Mouse (Mus musculus) gastrocnemius, adult 8-10 months (tissue): ENCODE results near the gene Gm47995. TPM values are rescaled to one million over a fixed set of nuclear protein-coding genes. Genes with fewer than 3 reads are reported as not detected.
"Not testable (repeated sequence)": the region's sequence is repeated elsewhere in the genome, so short reads cannot be mapped to it uniquely, and the experiment has no call there.

Source experiments
- DNase-seq, 2 experiments: peaks; one replicate each; pipeline ENCODE4 v3.0.0; 2022; ENCODE audit warnings: low spot score in 2 of 2
- total RNA-seq, 4 experiments: library from RNA; stranded (reverse); gene quantifications; 2 replicates each; pipeline ENCODE4 v1.2.4; 2022

Gm47995 gene
- total RNA-seq, 4 experiments from 2014 or later: not detected

DNA sequence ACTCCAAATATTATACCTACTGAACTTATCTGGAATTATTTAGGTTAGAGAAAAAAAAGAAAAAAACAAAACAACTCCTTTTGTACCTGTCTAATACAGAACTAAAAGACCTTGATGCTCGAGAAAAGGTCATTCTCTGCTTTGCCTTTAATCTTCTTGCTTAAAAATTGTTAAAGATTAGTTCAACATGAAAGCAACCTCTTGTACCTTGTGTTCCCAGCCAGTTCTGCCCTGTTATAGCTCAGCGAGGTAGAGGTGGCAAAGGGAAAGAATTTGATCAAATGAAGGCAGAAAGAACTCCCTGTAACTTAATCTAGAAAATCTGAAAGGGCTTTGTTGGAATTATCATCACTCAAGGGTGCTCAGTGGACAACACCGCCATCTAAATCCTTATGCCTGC is 12.1 kb upstream of the Gm47995 start:
- not testable (repeated sequence) for DNase-seq

DNA sequence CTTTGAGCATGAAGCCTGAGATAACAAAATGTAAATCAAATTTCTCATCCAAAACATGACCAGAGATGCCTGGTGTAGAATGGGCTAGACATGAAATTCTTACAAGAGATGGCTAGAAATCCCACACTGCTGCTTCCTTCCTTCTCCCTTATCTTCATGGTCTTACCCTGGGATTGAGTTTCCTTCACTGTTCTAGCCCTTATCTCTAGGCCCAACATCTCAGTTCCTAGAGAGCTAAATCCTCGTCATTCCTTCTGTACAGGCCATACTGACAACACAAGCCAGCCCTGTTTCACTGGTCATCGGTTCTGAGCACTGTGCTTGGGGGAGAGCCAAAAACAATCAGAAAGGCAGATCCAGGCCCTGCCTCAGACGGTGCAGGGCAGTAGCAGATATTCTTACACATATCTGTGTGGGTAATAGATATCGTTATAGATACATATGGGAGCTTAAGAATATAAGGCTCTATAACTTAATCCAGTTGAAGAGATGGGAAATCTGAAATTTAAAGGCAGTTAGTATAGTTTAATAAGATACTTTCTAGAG is 11.3 kb upstream of the Gm47995 start:
- DNase-seq: not testable (repeated sequence)

DNA sequence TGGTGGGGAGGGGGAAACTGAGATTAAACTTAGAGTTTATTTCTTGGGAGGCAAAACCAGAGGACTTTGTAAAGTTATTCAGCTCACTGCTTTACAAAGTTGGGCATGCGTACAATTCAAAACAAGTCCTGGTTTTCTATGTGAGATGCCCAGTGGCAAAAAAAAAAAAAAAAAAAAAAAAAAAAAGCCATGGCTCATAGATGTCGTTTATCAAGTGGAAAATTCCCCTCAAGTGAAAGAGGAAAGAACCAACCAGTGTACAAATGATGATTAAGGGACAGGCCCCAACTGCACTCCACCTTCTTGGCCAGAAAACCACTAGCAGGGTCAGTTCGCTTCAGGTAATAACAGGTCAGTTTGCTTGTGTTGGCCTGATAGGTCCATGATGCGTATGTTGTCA is 9.8 kb upstream of the Gm47995 start:
- no peak for DNase-seq

DNA sequence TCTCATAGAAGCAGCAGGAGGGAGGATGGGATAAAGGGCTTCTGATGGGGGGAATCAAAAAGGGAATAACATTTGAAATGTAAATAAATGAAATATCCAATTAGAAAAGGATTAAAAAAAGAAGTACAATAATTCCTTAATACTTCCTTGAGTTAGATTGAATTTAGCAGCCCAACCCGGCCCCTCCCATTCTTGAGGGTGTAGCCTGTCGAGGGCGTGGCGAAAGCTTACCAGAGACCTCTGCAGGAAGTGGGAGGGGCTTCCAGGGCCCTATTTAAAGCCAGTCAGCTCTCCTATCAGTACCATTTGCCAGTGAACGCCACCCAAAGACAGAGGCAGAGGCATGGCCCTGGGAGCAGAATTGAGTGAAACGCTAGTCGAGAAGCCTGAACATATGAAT is 6.2 kb upstream of the Gm47995 start, which contains the start of gene Gm8947:
Gm8947 (plus strand) TSS at position 302 of the 400 bp plus-strand sequence.
- not testable (repeated sequence) for DNase-seq

GRCm38 (mm10) chr1:151192739-151193138 is 5.5 kb upstream of the Gm47995 start:
- DNase-seq: not testable (repeated sequence)

DNA sequence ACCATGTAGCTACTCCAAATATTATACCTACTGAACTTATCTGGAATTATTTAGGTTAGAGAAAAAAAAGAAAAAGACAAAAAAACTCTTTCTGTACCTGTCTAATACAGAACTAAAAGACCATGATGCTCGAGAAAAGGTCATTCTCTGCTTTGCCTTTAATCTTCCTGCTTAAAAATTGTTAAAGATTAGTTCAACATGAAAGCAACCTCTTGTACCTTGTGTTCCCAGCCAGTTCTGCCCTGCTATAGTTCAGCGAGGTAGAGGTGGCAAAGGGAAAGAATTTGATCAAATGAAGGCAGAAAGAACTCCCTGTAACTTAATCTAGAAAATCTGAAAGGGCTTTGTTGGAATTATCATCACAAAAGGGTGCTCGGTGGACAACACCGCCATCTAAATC is 2.3 kb upstream of the Gm47995 start:
- not testable (repeated sequence) for DNase-seq

GRCm38 (mm10) chr1:151196690-151197089 is 1.6 kb upstream of the Gm47995 start:
- DNase-seq: not testable (repeated sequence)

- not testable (repeated sequence) for DNase-seq
Observed at GRCm38 (mm10) chr1:151200620-151201019, 2.4 kb downstream of the Gm47995 start.

GRCm38 (mm10) chr1:151202771-151203170 is 4.5 kb downstream of the Gm47995 start:
- DNase-seq: not testable (repeated sequence)

DNA sequence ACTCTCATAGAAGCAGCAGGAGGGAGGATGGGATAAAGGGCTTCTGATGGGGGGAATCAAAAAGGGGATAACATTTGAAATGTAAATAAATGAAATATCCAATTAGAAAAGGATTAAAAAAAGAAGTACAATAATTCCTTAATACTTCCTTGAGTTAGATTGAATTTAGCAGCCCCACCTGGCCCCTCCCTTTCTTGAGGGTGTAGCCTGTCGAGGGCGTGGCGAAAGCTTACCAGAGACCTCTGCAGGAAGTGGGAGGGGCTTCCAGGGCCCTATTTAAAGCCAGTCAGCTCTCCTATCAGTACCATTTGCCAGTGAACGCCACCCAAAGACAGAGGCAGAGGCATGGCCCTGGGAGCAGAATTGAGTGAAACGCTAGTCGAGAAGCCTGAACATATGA is 5.6 kb downstream of the Gm47995 start, which contains the start of gene 3110040M04Rik:
3110040M04Rik (plus strand) TSS at position 304 of the 400 bp plus-strand sequence.
- not testable (repeated sequence) for DNase-seq

DNA sequence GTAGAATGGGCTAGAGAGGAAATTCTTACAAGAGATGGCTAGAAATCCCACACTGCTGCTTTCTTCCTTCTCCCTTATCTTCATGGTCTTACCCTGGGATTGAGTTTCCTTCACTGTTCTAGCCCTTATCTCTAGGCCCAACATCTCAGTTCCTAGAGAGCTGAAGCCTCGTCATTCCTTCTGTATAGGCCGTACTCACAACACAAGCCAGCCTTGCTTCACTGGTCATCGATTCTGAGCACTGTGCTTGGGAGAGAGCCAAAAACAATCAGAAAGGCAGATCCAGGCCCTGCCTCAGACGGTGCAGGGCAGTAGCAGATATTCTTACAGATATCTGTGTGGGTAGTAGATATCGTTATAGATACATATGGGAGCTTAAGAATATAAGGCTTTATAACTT is 10.2 kb downstream of the Gm47995 start:
- not testable (repeated sequence) for DNase-seq

DNA sequence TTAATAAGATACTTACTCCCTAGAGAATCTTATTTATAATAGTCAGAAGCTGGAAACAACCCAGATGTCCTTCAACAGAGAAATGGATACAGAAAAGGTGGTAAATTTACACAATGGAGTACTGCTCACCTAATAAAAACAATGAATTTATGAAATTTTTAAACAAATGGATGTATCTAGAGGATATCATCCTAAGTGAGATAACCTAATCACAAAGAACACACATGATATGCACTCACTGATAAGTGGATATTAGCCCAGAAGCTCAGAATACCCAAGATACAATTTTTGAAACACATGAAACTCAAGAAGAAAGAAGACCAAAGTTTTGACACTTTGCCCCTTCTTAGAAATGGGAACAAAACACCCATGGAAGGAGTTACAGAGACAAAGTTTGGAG is 10.7 kb downstream of the Gm47995 start:
- not testable (repeated sequence) for DNase-seq

- not testable (repeated sequence) for DNase-seq
Observed at GRCm38 (mm10) chr1:151209824-151210355, 11.6 kb downstream of the Gm47995 start, which contains the start of gene Gm47996. Gm47996 (plus strand) TSS chr1:151210131.

GRCm38 (mm10) chr1:151211666-151212065 is 13.4 kb downstream of the Gm47995 start:
- DNase-seq: not testable (repeated sequence)

DNA sequence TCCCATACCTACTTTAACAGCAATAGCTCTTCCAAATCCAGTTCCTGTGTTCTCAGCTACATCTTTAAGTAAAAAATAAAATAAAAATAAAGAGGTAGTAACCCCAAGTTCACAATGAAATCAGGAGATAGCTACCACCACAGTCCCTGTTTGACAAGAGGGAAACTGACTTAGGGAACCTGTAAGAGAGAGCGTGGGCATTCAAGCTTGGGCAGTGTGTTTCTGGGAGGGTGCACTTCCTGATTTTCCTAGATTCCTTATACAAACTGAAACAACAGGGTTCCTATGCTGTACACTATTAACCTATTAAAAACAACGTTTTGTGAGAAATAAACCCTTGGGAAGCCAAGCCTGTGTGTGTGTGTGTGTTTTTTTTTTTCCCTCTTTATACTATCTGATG is 16.6 kb downstream of the Gm47995 start:
- DNase-seq: no peak

DNA sequence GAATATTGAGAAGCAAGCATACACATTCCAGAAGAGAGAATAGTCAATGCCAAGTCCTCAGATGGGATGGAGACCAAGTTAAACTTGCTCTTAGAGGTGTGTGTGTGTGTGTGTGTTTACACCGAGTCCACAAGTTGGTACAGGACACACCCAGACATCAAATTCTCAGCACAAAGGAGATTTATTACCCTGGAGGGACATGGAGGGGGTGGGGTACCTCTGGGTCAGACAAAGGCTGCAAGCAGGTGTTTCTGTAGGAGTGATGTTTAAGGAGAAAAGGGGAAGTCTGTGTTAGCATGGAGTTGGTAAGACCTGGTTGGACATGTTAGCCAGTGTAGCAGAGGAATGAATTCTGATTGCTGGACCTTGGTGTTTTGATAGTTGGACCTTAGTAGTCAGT is 17.7 kb downstream of the Gm47995 start:
- DNase-seq: no peak

GRCm38 (mm10) chr1:151216417-151216816 is 18.2 kb downstream of the Gm47995 start:
- DNase-seq: no peak

- DNase-seq: no peak
Observed at GRCm38 (mm10) chr1:151219045-151219444, 20.8 kb downstream of the Gm47995 start.

- no peak for DNase-seq
Observed at GRCm38 (mm10) chr1:151220098-151220497, 21.9 kb downstream of the Gm47995 start.

GRCm38 (mm10) chr1:151222561-151223267 is 24.5 kb downstream of the Gm47995 start:
- DNase-seq: no peak

DNA sequence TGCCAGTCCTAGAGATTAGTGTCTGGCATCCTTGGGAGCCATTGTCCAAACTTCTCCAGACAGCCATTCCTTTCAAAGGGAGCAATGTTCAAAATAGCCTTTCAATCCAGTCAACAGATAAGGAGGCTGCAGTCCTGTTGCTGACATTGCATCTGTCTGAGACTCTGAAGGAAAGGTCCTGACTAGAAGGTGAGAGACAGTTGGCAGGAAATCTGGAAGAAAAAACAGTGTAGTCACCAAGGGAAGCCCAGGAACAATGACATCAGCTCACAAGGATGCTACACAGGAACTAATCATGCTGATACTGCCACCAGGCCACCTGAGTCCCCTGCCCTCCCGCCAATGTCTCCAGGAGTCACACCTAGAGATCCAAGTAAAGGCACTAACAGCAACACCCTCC is 25.1 kb downstream of the Gm47995 start:
- no peak for DNase-seq

DNA sequence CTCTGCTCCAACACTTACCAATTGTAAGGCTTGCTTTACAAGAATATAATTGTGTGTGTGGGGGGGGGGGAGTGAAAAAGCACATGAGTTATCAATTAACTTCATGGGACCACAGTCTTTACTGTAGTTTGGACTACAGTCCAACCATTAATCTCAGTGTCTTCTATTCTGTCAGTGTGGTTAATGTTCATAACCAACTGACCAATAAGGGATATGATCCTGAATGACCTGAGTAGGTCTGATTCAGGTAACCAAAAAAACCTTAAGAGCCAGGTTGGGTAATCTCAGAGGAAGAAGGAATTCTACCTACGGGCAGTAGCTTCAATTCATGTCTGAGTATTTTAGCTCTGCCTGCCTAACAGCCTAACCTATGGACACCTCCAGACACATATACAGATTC is 26.3 kb downstream of the Gm47995 start:
- no peak for DNase-seq

DNA sequence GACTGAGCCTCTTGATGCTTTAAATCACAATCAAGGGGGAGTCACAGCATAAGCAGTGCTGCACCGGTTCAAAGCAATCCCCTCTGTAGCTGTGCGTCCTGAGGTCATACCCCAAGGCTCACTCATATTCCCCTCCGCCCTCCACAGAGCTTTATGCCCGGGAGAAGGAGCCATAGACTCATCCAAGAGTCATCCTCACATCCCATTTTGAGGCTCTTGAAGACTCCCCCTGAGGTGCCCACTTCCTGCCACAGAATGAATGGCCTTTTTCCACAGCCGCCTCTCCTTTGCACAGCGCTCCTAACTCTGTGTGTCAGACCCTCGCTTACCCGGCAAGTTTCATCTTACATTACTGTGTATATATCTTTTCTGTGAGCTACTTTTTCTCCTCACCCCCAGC is 29.3 kb downstream of the Gm47995 start:
- no peak for DNase-seq
